Mouse (Mus musculus) kidney, postnatal 0 days (tissue): ENCODE measurements around the gene Tmem63c. TPM values are rescaled to one million over a fixed set of nuclear protein-coding genes. Genes with fewer than 3 reads are reported as not detected.

ENCODE experiments used
- ATAC-seq: fragments of 200-750 bp; cut with Nextera tagmentation; replicated peaks from 2 replicates; pipeline ENCODE4 v1.8.0; 2017; ENCODE audit warnings: low read depth, moderate number of reproducible peaks, moderate TSS enrichment, moderate library complexity; ENCODE audit not compliant: low FRiP score
- DNase-seq: peaks from one replicate; pipeline ENCODE4 v3.0.0-alpha.2; 2016; ENCODE audit warnings: low spot score
- H3K27ac ChIP-seq: fragments of 300-500 bp; sonication (generic); 2 replicates; pipeline ENCODE4 v1.5.1; 2014; ENCODE audit warnings: mild to moderate bottlenecking
- H3K27me3 ChIP-seq: fragments of 300-500 bp; sonication (generic); 2 replicates; pipeline ENCODE4 v1.6.1; 2014; ENCODE audit warnings: low read length, mixed read lengths; ENCODE audit not compliant: insufficient read depth
- H3K36me3 ChIP-seq: fragments of 300-500 bp; sonication (generic); 2 replicates; pipeline ENCODE4 v1.6.1; 2014; ENCODE audit warnings: low read length, mixed read lengths; ENCODE audit not compliant: insufficient read depth
- H3K4me1 ChIP-seq: fragments of 300-500 bp; sonication (generic); replicated peaks from 2 replicates; pipeline ENCODE4 v1.6.1; 2014; ENCODE audit warnings: antibody characterized with exemption, low read length, mixed read lengths; ENCODE audit not compliant: insufficient read depth
- H3K4me2 ChIP-seq: fragments of 300-500 bp; sonication (generic); 2 replicates; pipeline ENCODE4 v1.6.1; 2014; ENCODE audit warnings: mild to moderate bottlenecking, low read length, moderate library complexity, mixed read lengths
- H3K4me3 ChIP-seq: fragments of 300-500 bp; sonication (generic); replicated peaks from 2 replicates; pipeline ENCODE4 v1.5.1; 2014; ENCODE audit warnings: low read depth, low read length
- H3K9ac ChIP-seq: fragments of 300-500 bp; sonication (generic); 2 replicates; pipeline ENCODE4 v1.6.1; 2014; ENCODE audit warnings: low read depth, low read length
- H3K9me3 ChIP-seq: fragments of 300-500 bp; sonication (generic); replicated peaks from 2 replicates; pipeline ENCODE4 v1.6.1; 2016; ENCODE audit warnings: low read length, inconsistent platforms, mixed read lengths
- CTCF ChIP-seq: IDR thresholded peaks from 2 replicates; pipeline ENCODE4 v1.5.1; 2016; ENCODE audit warnings: antibody characterized with exemption, low read depth, mild to moderate bottlenecking, moderate library complexity
- WGBS: fragments of 180-500 bp; shearing (Covaris S2); extraction: QIAGEN DNeasy Blood & Tissue Kit; methylation state at CpG from one replicate; pipeline ENCODE4 v1.1.7; 2014; 5-methylcytosine and 5-hydroxymethylcytosine counted together
- polyA plus RNA-seq: library from polyadenylated mRNA; unstranded; fragments of >200 nt; fragmentation: Nextera tagmentation; extraction: Ambion mirVana; gene quantifications from 2 replicates; pipeline ENCODE4 v1.2.1, GENCODE M21; 2015

Gene Tmem63c
- polyA plus RNA-seq, 1 experiment from 2014 or later, result 0.08 TPM

GRCm38 (mm10) chr12:87054873-87055272 lies 33.7 kb downstream of the Tmem63c start:
- 68% methylated on average over 7 of the region's 7 CpGs for WGBS
- H3K4me1 ChIP-seq, result no peaks in the 10 kb centered on the region
- ATAC-seq, result no peak

GRCm38 (mm10) chr12:87057066-87057465 lies 35.9 kb downstream of the Tmem63c start:
- ATAC-seq (no peak), DNase-seq (no peak)
- WGBS, result 56% methylated on average over 17 of the region's 17 CpGs
- Histone ChIP-seq H3K27ac (no peak overlapping the region), H3K27me3 (no peaks in the 10 kb centered on the region), H3K36me3 (no peaks in the 10 kb centered on the region), H3K9ac (no peak overlapping the region), H3K4me3 (no peak overlapping the region), H3K9me3 (no peaks in the 10 kb centered on the region), H3K4me2 (no peak overlapping the region), H3K4me1 (no peaks in the 10 kb centered on the region)
- TF ChIP-seq CTCF, result no peak

More at GRCm38 (mm10) chr12:87054873-87055272, 33.7 kb downstream of the Tmem63c start:
- H3K27me3 ChIP-seq, result no peaks in the 10 kb centered on the region
- no peaks in the 10 kb centered on the region for H3K36me3 ChIP-seq
- no peak overlapping the region for H3K4me2 ChIP-seq
- no peak for DNase-seq
- no peak overlapping the region for H3K27ac ChIP-seq
- no peak overlapping the region for H3K4me3 ChIP-seq
- no peak overlapping the region for H3K9ac ChIP-seq
- TF ChIP-seq CTCF, result no peak
- H3K9me3 ChIP-seq, result no peaks in the 10 kb centered on the region

DNA sequence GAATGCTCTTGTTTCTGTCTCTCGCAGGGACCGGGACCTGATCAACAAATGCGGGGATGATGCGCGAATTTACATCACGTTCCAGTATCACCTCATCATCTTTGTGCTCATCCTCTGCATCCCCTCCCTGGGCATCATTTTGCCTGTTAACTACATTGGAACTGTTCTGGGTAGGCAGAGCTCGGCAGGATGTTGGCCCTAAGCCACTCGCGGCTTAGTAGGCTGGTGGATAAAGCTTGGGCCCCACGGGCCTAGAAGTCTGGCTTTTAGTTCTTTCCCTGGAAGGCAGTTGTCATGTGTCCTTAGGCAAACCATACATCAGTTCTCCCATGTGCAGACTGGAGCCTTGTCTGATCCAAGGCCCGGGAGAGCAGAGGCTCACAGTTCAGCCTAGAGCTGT lies 44.3 kb downstream of the Tmem63c start:
- ATAC-seq (no peak), DNase-seq (no peak)
- Histone ChIP-seq H3K9me3 (no peaks in the 10 kb centered on the region), H3K4me1 (no peaks in the 10 kb centered on the region), H3K4me3 (no peak overlapping the region), H3K4me2 (no peak overlapping the region), H3K9ac (no peak overlapping the region), H3K36me3 (no peaks in the 10 kb centered on the region), H3K27me3 (no peaks in the 10 kb centered on the region), H3K27ac (no peak overlapping the region)
- no peak for TF ChIP-seq CTCF
- 89% methylated on average over 11 of the region's 11 CpGs for WGBS

- no peaks in the 10 kb centered on the region for H3K4me1 ChIP-seq
- ATAC-seq (no peak), DNase-seq (peak; percentile 37)
- WGBS, result 66% methylated on average over 5 of the region's 5 CpGs
- H3K27me3 ChIP-seq, result no peaks in the 10 kb centered on the region
- no peak overlapping the region for H3K9ac ChIP-seq
- no peaks in the 10 kb centered on the region for H3K9me3 ChIP-seq
- H3K36me3 ChIP-seq, result no peaks in the 10 kb centered on the region
- TF ChIP-seq CTCF, result no peak
- no peak overlapping the region for H3K27ac ChIP-seq
- no peak overlapping the region for H3K4me2 ChIP-seq
- no peak overlapping the region for H3K4me3 ChIP-seq
Measured at GRCm38 (mm10) chr12:87066429-87066828, 45.3 kb downstream of the Tmem63c start.

- Histone ChIP-seq H3K4me2 (no peak overlapping the region), H3K27ac (no peak overlapping the region), H3K4me1 (no peaks in the 10 kb centered on the region), H3K36me3 (no peaks in the 10 kb centered on the region), H3K9ac (no peak overlapping the region), H3K4me3 (no peak overlapping the region), H3K9me3 (no peaks in the 10 kb centered on the region), H3K27me3 (no peaks in the 10 kb centered on the region)
- 68% methylated on average over 5 of the region's 5 CpGs for WGBS
- TF ChIP-seq CTCF, result no peak
- ATAC-seq, result no peak
- DNase-seq, result no peak
Measured at GRCm38 (mm10) chr12:87070520-87070919, 49.4 kb downstream of the Tmem63c start.

- 87% methylated on average over 2 of the region's 2 CpGs for WGBS
- ATAC-seq, result no peak
Measured at GRCm38 (mm10) chr12:87076610-87077009, 55.5 kb downstream of the Tmem63c start.

GRCm38 (mm10) chr12:87082797-87083196 lies 61.7 kb downstream of the Tmem63c start:
- Histone ChIP-seq H3K27me3 (no peaks in the 10 kb centered on the region), H3K4me2 (no peak overlapping the region), H3K9ac (no peak overlapping the region), H3K4me1 (no peaks in the 10 kb centered on the region), H3K36me3 (no peaks in the 10 kb centered on the region), H3K9me3 (no peaks in the 10 kb centered on the region), H3K4me3 (no peak overlapping the region), H3K27ac (no peak overlapping the region)
- WGBS, result 78% methylated on average over 8 of the region's 8 CpGs
- DNase-seq (no peak), ATAC-seq (no peak)
- TF ChIP-seq CTCF, result no peak

More at GRCm38 (mm10) chr12:87076610-87077009, 55.5 kb downstream of the Tmem63c start:
- no peak overlapping the region for H3K27ac ChIP-seq
- no peaks in the 10 kb centered on the region for H3K9me3 ChIP-seq
- no peak for TF ChIP-seq CTCF
- no peak for DNase-seq
- H3K36me3 ChIP-seq, result no peaks in the 10 kb centered on the region
- H3K4me2 ChIP-seq, result no peak overlapping the region
- no peaks in the 10 kb centered on the region for H3K27me3 ChIP-seq
- H3K4me1 ChIP-seq, result no peaks in the 10 kb centered on the region
- no peak overlapping the region for H3K4me3 ChIP-seq
- H3K9ac ChIP-seq, result no peak overlapping the region
